Comparison of ENCODE assay signal across 32 mouse cellular contexts in genomic region chr2:173151784-173152284, GRCm38 (mm10). TPM values are rescaled to one million over a fixed set of nuclear protein-coding genes. Genes with fewer than 3 reads are reported as not detected.
A peak's percentile ranks its signal among the peaks of the same experiment; 100 is the strongest.
DNase-seq lines count a peak whose midpoint lies in the region; ATAC-seq and TF ChIP-seq lines count a peak whose summit lies in the region.
"Had no signal": no experiment of that assay in that cellular context is flagged by ENCODE, and none has a peak within 500 bp of the region (broad histone marks: within the 10 kb centered on the region; RNA-seq: fewer than 3 reads in every experiment).

No protein-coding gene starts in this region.

- no peak for TF ChIP-seq CTCF in liver, postnatal 0 days (IDR thresholded peaks at IDR 0.05; ENCODE audit: low read depth)
- no peak for TF ChIP-seq CTCF in intestine, postnatal 0 days (IDR thresholded peaks at IDR 0.05; ENCODE audit: low read depth)

- TF ChIP-seq EP300 in liver, postnatal 0 days (IDR thresholded peaks at IDR 0.05; ENCODE audit: low read depth), result no peak

- no peak overlapping the region for H3K4me3 ChIP-seq in heart, embryonic 12.5 days
- no peak overlapping the region for H3K4me3 ChIP-seq in liver, postnatal 0 days (ENCODE audit: low read depth, low read length)
- H3K4me3 ChIP-seq in liver, embryonic 11.5 days (ENCODE audit: low read depth, low read length), result no peak overlapping the region
- H3K4me3 ChIP-seq in intestine, postnatal 0 days (ENCODE audit: low read depth, low read length), result no peak overlapping the region
- no peak overlapping the region for H3K4me3 ChIP-seq in forebrain, embryonic 14.5 days (ENCODE audit: low read depth, low read length)
- H3K4me3 ChIP-seq: forebrain, embryonic 15.5 days; heart, adult 2 months; heart, embryonic 13.5 days; hindbrain, embryonic 10.5 days; hindbrain, embryonic 15.5 days; limb, embryonic 10.5 days; limb, embryonic 15.5 days had no signal

- H3K27me3 ChIP-seq in heart, embryonic 12.5 days (replicated peaks), result no peaks in the 10 kb centered on the region; the same call in 1 of the 2 replicates
- H3K27me3 ChIP-seq in liver, postnatal 0 days (ENCODE audit: insufficient read depth, low read length), result no peaks in the 10 kb centered on the region
- H3K27me3 ChIP-seq in liver, embryonic 11.5 days (replicated peaks; ENCODE audit: control insufficient read depth, insufficient read depth, low read length), result no peaks in the 10 kb centered on the region
- no peaks in the 10 kb centered on the region for H3K27me3 ChIP-seq in intestine, postnatal 0 days (replicated peaks; ENCODE audit: control insufficient read depth, insufficient read depth, low read length)
- H3K27me3 ChIP-seq in forebrain, embryonic 14.5 days (replicated peaks; ENCODE audit: control insufficient read depth, insufficient read depth, low read length), result no peaks in the 10 kb centered on the region
- H3K27me3 ChIP-seq: forebrain, embryonic 15.5 days; hindbrain, embryonic 15.5 days; limb, embryonic 15.5 days had no signal

- WGBS in heart, embryonic 12.5 days, result 73% methylated on average over 7 of the region's 7 CpGs
- 68% methylated on average over 7 of the region's 7 CpGs for WGBS in liver, postnatal 0 days (ENCODE audit: insufficient replicate concordance)
- 80% methylated on average over 7 of the region's 7 CpGs for WGBS in liver, embryonic 11.5 days
- 87% methylated on average over 7 of the region's 7 CpGs for WGBS in intestine, postnatal 0 days
- WGBS in forebrain, embryonic 14.5 days, result 83% methylated on average over 7 of the region's 7 CpGs

- DNase-seq in heart, postnatal 25 days (ENCODE audit: low spot score), result no peak
- no peak for DNase-seq in liver, postnatal 0 days
- no peak for DNase-seq in liver, embryonic 11.5 days (ENCODE audit: low spot score)
- DNase-seq in forebrain, embryonic 14.5 days (ENCODE audit: low spot score), result no peak
- DNase-seq in retina, postnatal 1 day, result no peak
- DNase-seq: B cell, adult 2 months; cerebellum, adult 8-10 months; cerebellum, postnatal 25 days; heart, adult 2 months; heart, postnatal 10 days; layer of hippocampus, postnatal 36 days; lung, postnatal 36 days; right cerebral cortex, postnatal 4 days; thymus, postnatal 14 days had no signal

- no peaks in the 10 kb centered on the region for H3K36me3 ChIP-seq in heart, embryonic 12.5 days
- no peaks in the 10 kb centered on the region for H3K36me3 ChIP-seq in liver, postnatal 0 days (replicated peaks; ENCODE audit: insufficient read depth, low read length)
- H3K36me3 ChIP-seq in liver, embryonic 11.5 days (ENCODE audit: control insufficient read depth, insufficient read depth, low read length), result no peaks in the 10 kb centered on the region
- peaks cover 18% of the 10 kb centered on the region; the same call in 1 of the 2 replicates for H3K36me3 ChIP-seq in intestine, postnatal 0 days (ENCODE audit: control insufficient read depth, insufficient read depth)
- H3K36me3 ChIP-seq in forebrain, embryonic 14.5 days (ENCODE audit: control insufficient read depth, insufficient read depth, low read length), result no peaks in the 10 kb centered on the region
- H3K36me3 ChIP-seq: forebrain, embryonic 15.5 days; heart, embryonic 13.5 days; hindbrain, embryonic 10.5 days; hindbrain, embryonic 15.5 days; limb, embryonic 10.5 days; limb, embryonic 15.5 days had no signal

- no peak overlapping the region for H3K4me2 ChIP-seq in heart, embryonic 12.5 days
- H3K4me2 ChIP-seq in liver, postnatal 0 days (ENCODE audit: low read depth, low read length), result no peak overlapping the region
- H3K4me2 ChIP-seq in liver, embryonic 11.5 days, result no peak overlapping the region
- no peak overlapping the region for H3K4me2 ChIP-seq in intestine, postnatal 0 days (replicated peaks; ENCODE audit: low read depth)
- no peak overlapping the region for H3K4me2 ChIP-seq in forebrain, embryonic 14.5 days (ENCODE audit: low read length)
- H3K4me2 ChIP-seq: forebrain, embryonic 15.5 days; heart, embryonic 13.5 days; hindbrain, embryonic 15.5 days; limb, embryonic 15.5 days; midbrain, embryonic 11.5 days had no signal

- H3K27ac ChIP-seq in heart, embryonic 12.5 days (ENCODE audit: poor library complexity, severe bottlenecking), result no peak overlapping the region
- peak overlapping the region; percentile 95 for H3K27ac ChIP-seq in liver, postnatal 0 days (ENCODE audit: low read depth)
- no peak overlapping the region for H3K27ac ChIP-seq in liver, embryonic 11.5 days (ENCODE audit: low read depth, low read length)
- H3K27ac ChIP-seq in intestine, postnatal 0 days (ENCODE audit: low read depth, low read length), result peak overlapping the region; percentile 90
- H3K27ac ChIP-seq in forebrain, embryonic 14.5 days (ENCODE audit: low read depth, low read length), result no peak overlapping the region
- H3K27ac ChIP-seq: forebrain, embryonic 15.5 days; heart, adult 2 months; heart, embryonic 13.5 days; hindbrain, embryonic 10.5 days; hindbrain, embryonic 15.5 days; limb, embryonic 10.5 days; limb, embryonic 15.5 days had no signal

- H3K4me1 ChIP-seq in heart, embryonic 12.5 days (replicated peaks), result peaks cover 24% of the 10 kb centered on the region
- peaks cover 8% of the 10 kb centered on the region for H3K4me1 ChIP-seq in liver, postnatal 0 days (ENCODE audit: insufficient read depth)
- no peaks in the 10 kb centered on the region for H3K4me1 ChIP-seq in liver, embryonic 11.5 days (replicated peaks; ENCODE audit: control insufficient read depth, insufficient read depth, low read length)
- peaks cover 7% of the 10 kb centered on the region; the same call in 1 of the 2 replicates for H3K4me1 ChIP-seq in intestine, postnatal 0 days (replicated peaks; ENCODE audit: control insufficient read depth, insufficient read depth, low read length)
- no peaks in the 10 kb centered on the region for H3K4me1 ChIP-seq in forebrain, embryonic 14.5 days (ENCODE audit: control insufficient read depth, insufficient read depth, low read length)
- H3K4me1 ChIP-seq: forebrain, embryonic 15.5 days; hindbrain, embryonic 10.5 days; hindbrain, embryonic 15.5 days; limb, embryonic 15.5 days had no signal

- 0 out of 2 replicates have a peak, but pooled peaks have one; percentile 11 for ATAC-seq in heart, embryonic 12.5 days (ENCODE audit: insufficient number of reproducible peaks, low FRiP score)
- no peak for ATAC-seq in liver, postnatal 0 days
- no peak for ATAC-seq in liver, embryonic 11.5 days (replicated peaks; ENCODE audit: low FRiP score)
- ATAC-seq in intestine, postnatal 0 days, result no peak
- ATAC-seq in forebrain, embryonic 14.5 days, result no peak
- ATAC-seq: forebrain, embryonic 15.5 days; inflammation-experienced regulatory T-cells, adult 6 months; midbrain, embryonic 16.5 days had no signal

- H3K9ac ChIP-seq in heart, embryonic 12.5 days, result no peak overlapping the region
- no peak overlapping the region; the same call in 1 of the 2 replicates for H3K9ac ChIP-seq in liver, postnatal 0 days (replicated peaks)
- no peak overlapping the region for H3K9ac ChIP-seq in liver, embryonic 11.5 days (ENCODE audit: low read depth, low read length)
- peak overlapping the region; percentile 8; the same call in 1 of the 2 replicates for H3K9ac ChIP-seq in intestine, postnatal 0 days (ENCODE audit: low read depth, low read length)
- no peak overlapping the region for H3K9ac ChIP-seq in forebrain, embryonic 14.5 days (ENCODE audit: low read length)
- H3K9ac ChIP-seq: forebrain, embryonic 15.5 days; heart, embryonic 13.5 days; hindbrain, embryonic 15.5 days; limb, embryonic 15.5 days had no signal

- no peaks in the 10 kb centered on the region for H3K9me3 ChIP-seq in heart, embryonic 12.5 days (replicated peaks)
- no peaks in the 10 kb centered on the region for H3K9me3 ChIP-seq in liver, postnatal 0 days (ENCODE audit: low read length)
- no peaks in the 10 kb centered on the region for H3K9me3 ChIP-seq in liver, embryonic 11.5 days (ENCODE audit: control insufficient read depth, low read length)
- no peaks in the 10 kb centered on the region for H3K9me3 ChIP-seq in intestine, postnatal 0 days (ENCODE audit: control insufficient read depth)
- H3K9me3 ChIP-seq in forebrain, embryonic 14.5 days (replicated peaks; ENCODE audit: control insufficient read depth, low read length), result no peaks in the 10 kb centered on the region
- H3K9me3 ChIP-seq: forebrain, embryonic 15.5 days; heart, embryonic 13.5 days; hindbrain, embryonic 10.5 days; hindbrain, embryonic 15.5 days; limb, embryonic 10.5 days; limb, embryonic 15.5 days had no signal

- intact Hi-C loops in heart, postnatal 25 days (cut with DNase I), result no loop called here

RNA-seq across cellular contexts. Expression of gene Pck1, which starts 1.0 kb away (rescaled TPM):
- 0.09 and 0.19 TPM in 2 replicates for polyA plus RNA-seq in heart, embryonic 12.5 days (2016; fragmentation: Nextera tagmentation; extraction: Ambion mirVana)
- 10 to 100 TPM; 10.1 to 16.0 TPM for total RNA-seq in heart, postnatal 25 days (2021)
- polyA plus RNA-seq in liver, postnatal 0 days (2015; fragmentation: Nextera tagmentation; extraction: Ambion mirVana), result 414 and 703 TPM in 2 replicates
- 0.17 and 0.23 TPM in 2 replicates for polyA plus RNA-seq in liver, embryonic 11.5 days (2014; fragmentation: Nextera tagmentation; extraction: Ambion mirVana)
- polyA plus RNA-seq in intestine, postnatal 0 days (2015; fragmentation: Nextera tagmentation; extraction: Ambion mirVana), result 249 and 336 TPM in 2 replicates
- not detected in 2 replicates for polyA plus RNA-seq in forebrain, embryonic 14.5 days (2014; fragmentation: Nextera tagmentation; extraction: Ambion mirVana)
- total RNA-seq: layer of hippocampus, postnatal 36 days; megakaryocyte, adult 5-6 weeks had no signal
- polyA plus RNA-seq: embryonic facial prominence, embryonic 11.5 days; forebrain, embryonic 15.5 days; hindbrain, embryonic 10.5 days; hindbrain, embryonic 15.5 days; inflammation-experienced regulatory T-cells, adult 6 months; limb, embryonic 10.5 days; lung, embryonic 16.5 days; midbrain, embryonic 11.5 days; midbrain, embryonic 16.5 days; neural tube, embryonic 11.5 days had no signal

RNA-seq across cellular contexts. Expression of gene Ctcfl, which starts 32.5 kb away (rescaled TPM):
- 0.70 and 0.86 TPM in 2 replicates for polyA plus RNA-seq in heart, embryonic 12.5 days (2016; fragmentation: Nextera tagmentation; extraction: Ambion mirVana)
- total RNA-seq in heart, postnatal 25 days (2021), result under 1 TPM; 0.14 to 0.18 TPM
- polyA plus RNA-seq in liver, postnatal 0 days (2015; fragmentation: Nextera tagmentation; extraction: Ambion mirVana), result 0.21 and 0.25 TPM in 2 replicates
- 0.07 TPM in 1 of 2 replicates, not detected in the other for polyA plus RNA-seq in liver, embryonic 11.5 days (2014; fragmentation: Nextera tagmentation; extraction: Ambion mirVana)
- polyA plus RNA-seq in intestine, postnatal 0 days (2015; fragmentation: Nextera tagmentation; extraction: Ambion mirVana), result 0.82 and 1.0 TPM in 2 replicates
- not detected in 2 replicates for polyA plus RNA-seq in forebrain, embryonic 14.5 days (2014; fragmentation: Nextera tagmentation; extraction: Ambion mirVana)
- total RNA-seq: layer of hippocampus, postnatal 36 days; megakaryocyte, adult 5-6 weeks had no signal
- polyA plus RNA-seq: embryonic facial prominence, embryonic 11.5 days; frontal cortex, adult 2 months; heart, adult 2 months; inflammation-experienced regulatory T-cells, adult 6 months; large intestine, adult 2 months; neural tube, embryonic 11.5 days; urinary bladder, adult 2 months had no signal

Comparison
In these comparisons a context has a peak if more than half of its experiments do, and no peak if none do; other contexts are left out.
1. H3K27ac ChIP-seq: peak in liver, postnatal 0 days (single experiment) and intestine, postnatal 0 days (single experiment); none in heart, embryonic 12.5 days (single experiment), liver, embryonic 11.5 days (single experiment) and forebrain, embryonic 14.5 days (single experiment).
2. RNA of gene Pck1, which starts 1.0 kb away (polyA plus RNA-seq): 414 to 703 TPM in liver, postnatal 0 days and 249 to 336 TPM in intestine, postnatal 0 days; 0.17 to 0.23 TPM in liver, embryonic 11.5 days, 0.09 to 0.19 TPM in heart, embryonic 12.5 days and not detected in forebrain, embryonic 14.5 days; every median in the first group is over 100 times any median in the second.